Mouse (Mus musculus) large intestine, adult 2 months (tissue): ENCODE data around the gene Capn15. TPM values are rescaled to one million over a fixed set of nuclear protein-coding genes. Genes with fewer than 3 reads are reported as not detected.

Experiments
- DNase-seq: peaks from one replicate; pipeline ENCODE4 v3.0.0-alpha.2; 2012; ENCODE audit warnings: low read depth, low spot score
- WGBS: fragments of 180-500 bp; shearing (Covaris S2); methylation state at CpG from one replicate; pipeline ENCODE4 v1.1.7; 2018; 5-methylcytosine and 5-hydroxymethylcytosine counted together
- polyA plus RNA-seq: library from polyadenylated mRNA; depleted of rRNA; stranded (reverse); fragments of >200 nt; gene quantifications from 2 replicates; pipeline ENCODE4 v1.2.3, GENCODE M21; 2012

Capn15 gene
- polyA plus RNA-seq, 1 experiment: 26.1 TPM

- no peak for DNase-seq
- WGBS: 85% methylated on average over 14 of the region's 14 CpGs
Observed at GRCm38 (mm10) chr17:25957586-25958051, 28.0 kb downstream of the Capn15 start.

- WGBS: 89% methylated on average over 7 of the region's 7 CpGs
- no peak for DNase-seq
Observed at GRCm38 (mm10) chr17:25956631-25957030, 29.0 kb downstream of the Capn15 start.

GRCm38 (mm10) chr17:25956201-25956600 lies 29.4 kb downstream of the Capn15 start:
- no peak for DNase-seq
- 80% methylated on average over 7 of the region's 7 CpGs for WGBS

GRCm38 (mm10) chr17:25955736-25956135 lies 29.9 kb downstream of the Capn15 start:
- no peak for DNase-seq
- WGBS: 15% methylated on average over 3 of the region's 3 CpGs

GRCm38 (mm10) chr17:25954671-25955070 lies 30.9 kb downstream of the Capn15 start:
- WGBS: 66% methylated on average over 2 of the region's 2 CpGs
- DNase-seq: no peak

- WGBS: 71% methylated on average over 5 of the region's 5 CpGs
- DNase-seq: no peak
Observed at GRCm38 (mm10) chr17:25953161-25953560, 32.4 kb downstream of the Capn15 start.

GRCm38 (mm10) chr17:25951803-25952623 lies 33.6 kb downstream of the Capn15 start, which contains the start of gene A930017K11Rik:
A930017K11Rik (minus strand) TSS chr17:25952565.
- 2% methylated on average over 58 of the region's 58 CpGs for WGBS
- DNase-seq: no peak

- DNase-seq: no peak
- WGBS: 1% methylated on average over 33 of the region's 33 CpGs
Observed at GRCm38 (mm10) chr17:25951225-25951802, 34.3 kb downstream of the Capn15 start.

- DNase-seq: no peak
- 12% methylated on average over 3 of the region's 3 CpGs for WGBS
Observed at GRCm38 (mm10) chr17:25950706-25951105, 34.9 kb downstream of the Capn15 start.

- 68% methylated on average over 5 of the region's 5 CpGs for WGBS
Observed at GRCm38 (mm10) chr17:25949981-25950380, 35.6 kb downstream of the Capn15 start.

GRCm38 (mm10) chr17:25948051-25948450 lies 37.5 kb downstream of the Capn15 start:
- 79% methylated on average over 8 of the region's 8 CpGs for WGBS
- no peak for DNase-seq

More at GRCm38 (mm10) chr17:25949981-25950380, 35.6 kb downstream of the Capn15 start:
- DNase-seq: no peak

GRCm38 (mm10) chr17:25947576-25947975 lies 38.0 kb downstream of the Capn15 start:
- no peak for DNase-seq
- WGBS: 82% methylated on average over 4 of the region's 4 CpGs

GRCm38 (mm10) chr17:25946891-25947290 lies 38.7 kb downstream of the Capn15 start:
- 82% methylated on average over 8 of the region's 8 CpGs for WGBS
- DNase-seq: no peak

- 72% methylated on average over 7 of the region's 7 CpGs for WGBS
- DNase-seq: no peak
Observed at GRCm38 (mm10) chr17:25946349-25946748, 39.2 kb downstream of the Capn15 start.

GRCm38 (mm10) chr17:25945517-25946155 lies 40.0 kb downstream of the Capn15 start:
- 74% methylated on average over 9 of the region's 9 CpGs for WGBS

GRCm38 (mm10) chr17:25944366-25945163 lies 41.0 kb downstream of the Capn15 start, which contains the start of the genes Pigq and Nhlrc4:
Pigq (minus strand) TSS chr17:25944936.
Nhlrc4 (minus strand) TSS chr17:25944961.
- DNase-seq: no peak
- 55% methylated on average over 6 of the region's 6 CpGs for WGBS

More at GRCm38 (mm10) chr17:25945517-25946155, 40.0 kb downstream of the Capn15 start:
- no peak for DNase-seq

- WGBS: 85% methylated on average over 9 of the region's 9 CpGs
- no peak for DNase-seq
Observed at GRCm38 (mm10) chr17:25943769-25944168, 41.8 kb downstream of the Capn15 start.

- 59% methylated on average over 3 of the region's 3 CpGs for WGBS
Observed at GRCm38 (mm10) chr17:25943221-25943620, 42.4 kb downstream of the Capn15 start.

GRCm38 (mm10) chr17:25942597-25943151 lies 42.9 kb downstream of the Capn15 start:
- DNase-seq: no peak
- WGBS: 50% methylated on average over 2 of the region's 2 CpGs

More at GRCm38 (mm10) chr17:25943221-25943620, 42.4 kb downstream of the Capn15 start:
- DNase-seq: no peak
